Mouse (Mus musculus): ENCODE data around the gene Col1a2. TPM values are rescaled to one million over a fixed set of nuclear protein-coding genes. Genes with fewer than 3 reads are reported as not detected.

Gene Col1a2
- polyA plus RNA-seq, 1 experiment from 2014 or later: 24.8 TPM

GRCm38 (mm10) chr6:4508279-4508678 is 3.7 kb downstream of the Col1a2 start:
- 77% methylated on average over 4 of the region's 4 CpGs for WGBS (ENCODE audit: insufficient replicate concordance)
- no peak overlapping the region for H3K9ac ChIP-seq (replicated peaks)
- no peak overlapping the region for H3K4me3 ChIP-seq (ENCODE audit: low read depth, low read length)
- H3K4me2 ChIP-seq (ENCODE audit: low read depth, low read length): no peak overlapping the region
- no peaks in the 10 kb centered on the region for H3K9me3 ChIP-seq (ENCODE audit: low read length)
- ATAC-seq (no peak), DNase-seq (no peak)
- H3K4me1 ChIP-seq (ENCODE audit: insufficient read depth): peaks cover 6% of the 10 kb centered on the region; the same call in 1 of the 2 replicates
- no peaks in the 10 kb centered on the region for H3K36me3 ChIP-seq (replicated peaks; ENCODE audit: insufficient read depth, low read length)
- TF ChIP-seq EP300 (IDR thresholded peaks at IDR 0.05; ENCODE audit: low read depth): no peak
- no peak for TF ChIP-seq CTCF (IDR thresholded peaks at IDR 0.05; ENCODE audit: low read depth)
- H3K27ac ChIP-seq (ENCODE audit: low read depth): no peak overlapping the region
- peaks cover 11% of the 10 kb centered on the region; the same call in 1 of the 2 replicates for H3K27me3 ChIP-seq (ENCODE audit: insufficient read depth, low read length)

- no peak overlapping the region for H3K27ac ChIP-seq (ENCODE audit: low read depth)
- no peak for DNase-seq
- H3K36me3 ChIP-seq (replicated peaks; ENCODE audit: insufficient read depth, low read length): no peaks in the 10 kb centered on the region
- no peaks in the 10 kb centered on the region for H3K9me3 ChIP-seq (ENCODE audit: low read length)
- no peak for ATAC-seq
- H3K4me3 ChIP-seq (ENCODE audit: low read depth, low read length): no peak overlapping the region
- no peak overlapping the region for H3K9ac ChIP-seq (replicated peaks)
- TF ChIP-seq EP300 (IDR thresholded peaks at IDR 0.05; ENCODE audit: low read depth) (no peak), CTCF (IDR thresholded peaks at IDR 0.05; ENCODE audit: low read depth) (no peak)
- peaks cover 6% of the 10 kb centered on the region; the same call in 1 of the 2 replicates for H3K4me1 ChIP-seq (ENCODE audit: insufficient read depth)
- WGBS (ENCODE audit: insufficient replicate concordance): 65% methylated on average over 4 of the region's 4 CpGs
- peaks cover 9% of the 10 kb centered on the region; the same call in 1 of the 2 replicates for H3K27me3 ChIP-seq (ENCODE audit: insufficient read depth, low read length)
- no peak overlapping the region for H3K4me2 ChIP-seq (ENCODE audit: low read depth, low read length)
These were observed 4.8 kb downstream of the Col1a2 start for GRCm38 (mm10) chr6:4509395-4509794.

- ATAC-seq (no peak), DNase-seq (no peak)
- Histone ChIP-seq H3K36me3 (replicated peaks; ENCODE audit: insufficient read depth, low read length) (no peaks in the 10 kb centered on the region), H3K4me3 (ENCODE audit: low read depth, low read length) (no peak overlapping the region), H3K9ac (replicated peaks) (no peak overlapping the region), H3K4me2 (ENCODE audit: low read depth, low read length) (no peak overlapping the region), H3K27me3 (ENCODE audit: insufficient read depth, low read length) (no peaks in the 10 kb centered on the region), H3K9me3 (ENCODE audit: low read length) (no peaks in the 10 kb centered on the region), H3K27ac (ENCODE audit: low read depth) (no peak overlapping the region), H3K4me1 (ENCODE audit: insufficient read depth) (no peaks in the 10 kb centered on the region)
- TF ChIP-seq EP300 (IDR thresholded peaks at IDR 0.05; ENCODE audit: low read depth) (no peak), CTCF (IDR thresholded peaks at IDR 0.05; ENCODE audit: low read depth) (no peak)
- 68% methylated on average over 2 of the region's 2 CpGs for WGBS (ENCODE audit: insufficient replicate concordance)
These were observed 10.1 kb downstream of the Col1a2 start for GRCm38 (mm10) chr6:4514671-4515070.

GRCm38 (mm10) chr6:4521031-4521430 is 16.4 kb downstream of the Col1a2 start:
- H3K4me1 ChIP-seq (ENCODE audit: insufficient read depth): no peaks in the 10 kb centered on the region
- no peak overlapping the region for H3K4me3 ChIP-seq (ENCODE audit: low read depth, low read length)
- no peak overlapping the region for H3K9ac ChIP-seq (replicated peaks)
- DNase-seq (no peak), ATAC-seq (no peak)
- WGBS (ENCODE audit: insufficient replicate concordance): 68% methylated on average over 3 of the region's 3 CpGs
- no peaks in the 10 kb centered on the region for H3K36me3 ChIP-seq (replicated peaks; ENCODE audit: insufficient read depth, low read length)
- no peaks in the 10 kb centered on the region for H3K27me3 ChIP-seq (ENCODE audit: insufficient read depth, low read length)
- no peak overlapping the region for H3K27ac ChIP-seq (ENCODE audit: low read depth)
- H3K4me2 ChIP-seq (ENCODE audit: low read depth, low read length): no peak overlapping the region
- H3K9me3 ChIP-seq (ENCODE audit: low read length): no peaks in the 10 kb centered on the region
- TF ChIP-seq CTCF (IDR thresholded peaks at IDR 0.05; ENCODE audit: low read depth): no peak
- TF ChIP-seq EP300 (IDR thresholded peaks at IDR 0.05; ENCODE audit: low read depth): no peak

GRCm38 (mm10) chr6:4528439-4528838 is 23.8 kb downstream of the Col1a2 start:
- ATAC-seq: no peak

GRCm38 (mm10) chr6:4530986-4531385 is 26.4 kb downstream of the Col1a2 start:
- H3K9me3 ChIP-seq (ENCODE audit: low read length): no peaks in the 10 kb centered on the region
- DNase-seq (no peak), ATAC-seq (no peak)
- TF ChIP-seq CTCF (IDR thresholded peaks at IDR 0.05; ENCODE audit: low read depth): no peak
- no peak for TF ChIP-seq EP300 (IDR thresholded peaks at IDR 0.05; ENCODE audit: low read depth)
- no peak overlapping the region for H3K4me3 ChIP-seq (ENCODE audit: low read depth, low read length)
- 67% methylated on average over 4 of the region's 4 CpGs for WGBS (ENCODE audit: insufficient replicate concordance)
- H3K27me3 ChIP-seq (ENCODE audit: insufficient read depth, low read length): no peaks in the 10 kb centered on the region
- H3K9ac ChIP-seq (replicated peaks): no peak overlapping the region
- no peak overlapping the region for H3K4me2 ChIP-seq (ENCODE audit: low read depth, low read length)
- no peaks in the 10 kb centered on the region for H3K36me3 ChIP-seq (replicated peaks; ENCODE audit: insufficient read depth, low read length)
- no peak overlapping the region for H3K27ac ChIP-seq (ENCODE audit: low read depth)
- H3K4me1 ChIP-seq (ENCODE audit: insufficient read depth): no peaks in the 10 kb centered on the region

More at GRCm38 (mm10) chr6:4528439-4528838, 23.8 kb downstream of the Col1a2 start:
- no peaks in the 10 kb centered on the region for H3K9me3 ChIP-seq (ENCODE audit: low read length)
- no peak for DNase-seq
- TF ChIP-seq CTCF (IDR thresholded peaks at IDR 0.05; ENCODE audit: low read depth) (no peak), EP300 (IDR thresholded peaks at IDR 0.05; ENCODE audit: low read depth) (no peak)
- no peak overlapping the region for H3K4me2 ChIP-seq (ENCODE audit: low read depth, low read length)
- H3K27ac ChIP-seq (ENCODE audit: low read depth): no peak overlapping the region
- H3K36me3 ChIP-seq (replicated peaks; ENCODE audit: insufficient read depth, low read length): no peaks in the 10 kb centered on the region
- no peaks in the 10 kb centered on the region for H3K4me1 ChIP-seq (ENCODE audit: insufficient read depth)
- H3K9ac ChIP-seq (replicated peaks): no peak overlapping the region
- H3K27me3 ChIP-seq (ENCODE audit: insufficient read depth, low read length): no peaks in the 10 kb centered on the region
- WGBS (ENCODE audit: insufficient replicate concordance): 79% methylated on average over 7 of the region's 7 CpGs
- H3K4me3 ChIP-seq (ENCODE audit: low read depth, low read length): no peak overlapping the region

- no peak overlapping the region for H3K27ac ChIP-seq (ENCODE audit: low read depth)
- WGBS (ENCODE audit: insufficient replicate concordance): 83% methylated on average over 1 of the region's 1 CpGs
- H3K9me3 ChIP-seq (ENCODE audit: low read length): no peaks in the 10 kb centered on the region
- H3K36me3 ChIP-seq (replicated peaks; ENCODE audit: insufficient read depth, low read length): no peaks in the 10 kb centered on the region
- DNase-seq: no peak
- ATAC-seq: no peak
- H3K4me2 ChIP-seq (ENCODE audit: low read depth, low read length): no peak overlapping the region
- no peaks in the 10 kb centered on the region for H3K4me1 ChIP-seq (ENCODE audit: insufficient read depth)
- no peak overlapping the region for H3K4me3 ChIP-seq (ENCODE audit: low read depth, low read length)
- no peak overlapping the region for H3K9ac ChIP-seq (replicated peaks)
- H3K27me3 ChIP-seq (ENCODE audit: insufficient read depth, low read length): no peaks in the 10 kb centered on the region
- no peak for TF ChIP-seq EP300 (IDR thresholded peaks at IDR 0.05; ENCODE audit: low read depth)
- no peak for TF ChIP-seq CTCF (IDR thresholded peaks at IDR 0.05; ENCODE audit: low read depth)
These were observed 28.3 kb downstream of the Col1a2 start for GRCm38 (mm10) chr6:4532898-4533297.

Data from liver, postnatal 0 days (tissue).